Mouse (Mus musculus): ENCODE measurements around the gene Adipor1.
"Not testable (repeated sequence)": the region's sequence is repeated elsewhere in the genome, so short reads cannot be mapped to it uniquely, and the experiment has no call there.

Adipor1 gene

DNA sequence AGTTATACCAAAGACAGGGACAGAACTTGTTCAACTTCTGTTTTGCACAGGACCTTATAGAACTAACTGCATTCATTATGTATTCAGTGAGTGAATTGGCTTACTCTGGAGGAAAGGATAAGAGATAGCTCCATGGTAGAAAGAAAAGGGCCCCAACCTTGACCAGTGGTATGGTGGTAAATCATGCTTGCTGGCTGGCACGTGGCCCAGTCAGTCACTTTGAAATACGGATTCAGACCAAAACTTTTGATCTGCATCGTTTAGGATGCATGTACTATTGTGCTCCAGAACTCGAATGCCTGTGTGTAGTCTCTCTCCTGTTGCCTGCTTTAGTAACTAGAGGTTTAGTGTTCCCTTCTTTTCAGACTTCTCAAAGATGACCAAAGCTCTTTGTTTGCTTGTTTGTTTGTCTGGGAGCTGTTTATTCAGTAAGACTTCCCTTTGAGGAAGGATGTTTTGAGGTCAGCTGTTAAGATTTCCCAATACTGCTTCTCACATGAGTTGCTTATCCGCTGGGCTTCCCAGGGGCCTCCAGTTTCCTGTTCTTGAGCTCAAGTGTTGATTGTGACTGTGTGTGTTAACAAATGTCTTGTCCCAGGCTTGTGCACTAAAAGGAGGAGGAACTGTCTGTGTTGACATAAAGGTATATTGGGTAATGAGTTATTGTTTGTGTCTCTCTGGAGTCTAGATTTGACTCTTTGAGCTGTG, 4.7 kb downstream of the Adipor1 start:
- no peak for DNase-seq (ENCODE audit: low spot score)

DNA sequence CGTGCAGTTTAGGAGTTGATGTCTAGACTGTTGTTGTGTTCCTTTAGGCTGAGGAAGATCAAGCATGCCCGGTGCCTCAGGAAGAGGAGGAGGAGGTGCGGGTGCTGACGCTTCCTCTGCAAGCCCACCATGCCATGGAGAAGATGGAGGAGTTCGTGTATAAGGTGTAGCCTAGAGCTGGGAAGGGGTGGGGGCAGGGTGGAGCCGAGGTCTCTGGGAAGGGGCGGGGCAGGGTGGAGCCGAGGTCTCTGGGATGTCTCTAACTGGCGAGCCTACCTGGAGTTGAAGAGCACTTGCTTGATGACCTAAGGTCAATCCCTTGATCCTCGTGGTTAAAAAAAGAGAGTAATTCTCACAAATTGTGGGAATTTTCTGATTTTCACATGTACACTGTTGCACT, 8.7 kb downstream of the Adipor1 start:
- DNase-seq (ENCODE audit: low spot score) = no peak

GRCm38 (mm10) chr1:134426289-134426688, 11.1 kb downstream of the Adipor1 start:
- DNase-seq (ENCODE audit: low spot score) = no peak

GRCm38 (mm10) chr1:134433002-134433401, 17.8 kb downstream of the Adipor1 start:
- no peak for DNase-seq (ENCODE audit: low spot score)

DNA sequence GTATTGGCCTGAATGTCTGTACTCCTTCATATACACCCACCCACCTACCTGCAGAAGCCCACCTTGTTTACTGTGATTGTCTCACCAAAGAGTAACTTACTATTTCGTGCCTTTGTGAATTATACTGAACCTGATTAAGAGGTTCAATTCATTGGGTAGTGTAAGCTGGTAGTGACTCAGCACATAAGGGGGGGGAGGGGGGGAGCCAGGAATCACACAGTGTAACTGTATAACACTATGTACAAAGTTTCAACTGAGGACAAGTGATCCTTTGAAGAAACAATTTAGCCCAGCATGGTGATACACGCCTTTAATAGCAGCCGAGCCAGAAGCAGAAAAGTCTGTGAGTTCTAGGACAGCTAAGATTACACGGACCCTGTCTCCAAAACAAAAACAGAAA, 18.3 kb downstream of the Adipor1 start:
- no peak for DNase-seq (ENCODE audit: low spot score)

DNA sequence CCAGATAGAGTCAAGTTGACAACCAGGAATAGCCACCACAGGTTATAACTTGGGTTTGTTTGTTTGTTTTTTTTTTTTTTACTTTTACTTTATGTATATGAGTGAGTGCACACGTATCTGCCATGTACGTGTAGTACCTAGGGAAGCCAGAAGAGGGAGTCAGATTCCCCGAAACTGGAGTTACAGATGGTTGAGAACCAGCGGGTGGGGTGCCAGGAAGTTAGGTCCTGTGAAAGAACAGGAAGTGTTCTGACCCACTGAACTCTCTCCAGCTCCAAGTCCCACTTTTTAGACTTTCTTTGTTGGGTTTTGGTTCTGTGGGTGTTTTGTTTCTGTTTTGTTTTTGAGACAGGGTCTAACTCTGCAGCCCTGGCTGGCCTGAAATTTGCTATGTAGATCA, 20.2 kb downstream of the Adipor1 start:
- DNase-seq (ENCODE audit: low spot score) = no peak

- no peak for DNase-seq (ENCODE audit: low spot score)
Observed at GRCm38 (mm10) chr1:134440437-134440836, 25.3 kb downstream of the Adipor1 start.

DNA sequence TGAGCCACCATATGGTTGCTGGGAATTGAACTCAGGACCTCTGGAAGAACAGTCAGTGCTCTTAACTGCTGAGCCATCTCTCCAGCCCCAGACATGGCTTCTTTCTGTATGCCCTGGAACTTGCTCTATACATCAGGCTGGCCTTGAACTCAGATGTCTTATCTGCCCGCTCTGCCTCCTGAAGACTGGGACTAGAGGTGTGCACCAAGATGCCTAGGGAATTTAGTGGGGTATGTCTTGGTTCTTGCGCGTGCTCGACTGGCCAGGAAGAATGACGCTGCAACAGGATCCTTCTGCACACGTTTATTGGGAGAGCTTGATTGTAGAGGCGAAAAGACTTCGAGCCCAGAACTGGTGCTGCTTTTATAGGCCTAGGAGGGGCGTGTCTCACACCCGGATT, 26.6 kb downstream of the Adipor1 start:
- DNase-seq (ENCODE audit: low spot score) = not testable (repeated sequence)

DNA sequence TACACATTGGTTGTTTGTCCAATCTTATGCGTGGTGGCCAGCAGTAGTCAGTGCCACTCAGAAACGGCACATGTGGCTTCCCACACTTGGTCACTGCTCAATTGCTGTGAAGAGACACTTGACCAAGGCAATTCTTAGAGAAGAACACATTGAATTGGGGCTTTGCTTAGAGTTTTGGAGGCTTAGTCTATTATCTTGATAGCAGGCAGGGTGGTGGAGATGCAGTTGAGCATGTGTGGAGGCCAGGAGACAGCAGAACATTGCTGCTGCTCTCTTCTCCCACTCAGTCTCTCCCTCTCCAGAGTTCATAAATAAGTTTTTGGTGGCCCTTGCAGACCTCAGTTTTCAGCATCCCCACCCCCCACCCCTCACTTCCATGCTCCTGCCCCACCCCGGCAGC, 27.2 kb downstream of the Adipor1 start:
- DNase-seq (ENCODE audit: low spot score) = no peak

GRCm38 (mm10) chr1:134443288-134443687, 28.1 kb downstream of the Adipor1 start:
- DNase-seq (ENCODE audit: low spot score) = not testable (repeated sequence)

GRCm38 (mm10) chr1:134445418-134445817, 30.2 kb downstream of the Adipor1 start:
- DNase-seq (ENCODE audit: low spot score) = no peak

- DNase-seq (ENCODE audit: low spot score) = not testable (repeated sequence)
Observed at GRCm38 (mm10) chr1:134448537-134448936, 33.4 kb downstream of the Adipor1 start.

DNA sequence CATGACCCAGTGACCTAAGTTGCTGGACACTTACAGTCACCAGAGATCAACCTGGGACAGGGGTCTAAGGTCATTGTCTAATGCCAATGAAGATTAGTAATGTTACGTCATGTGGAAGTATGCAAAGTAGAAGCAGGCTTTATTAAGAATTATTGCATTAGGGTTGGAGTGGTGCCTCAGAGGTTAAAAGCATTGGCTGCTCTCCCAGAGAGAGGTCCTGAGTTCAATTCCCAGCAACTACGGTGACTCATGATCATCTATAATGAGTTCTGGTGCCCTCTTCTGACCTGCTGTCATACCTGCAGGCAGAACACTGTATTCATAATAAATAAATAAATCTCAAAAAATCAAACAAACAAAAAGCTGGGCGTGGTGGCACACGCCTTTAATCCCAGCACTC, 35.0 kb downstream of the Adipor1 start:
- no peak for DNase-seq (ENCODE audit: low spot score)

DNA sequence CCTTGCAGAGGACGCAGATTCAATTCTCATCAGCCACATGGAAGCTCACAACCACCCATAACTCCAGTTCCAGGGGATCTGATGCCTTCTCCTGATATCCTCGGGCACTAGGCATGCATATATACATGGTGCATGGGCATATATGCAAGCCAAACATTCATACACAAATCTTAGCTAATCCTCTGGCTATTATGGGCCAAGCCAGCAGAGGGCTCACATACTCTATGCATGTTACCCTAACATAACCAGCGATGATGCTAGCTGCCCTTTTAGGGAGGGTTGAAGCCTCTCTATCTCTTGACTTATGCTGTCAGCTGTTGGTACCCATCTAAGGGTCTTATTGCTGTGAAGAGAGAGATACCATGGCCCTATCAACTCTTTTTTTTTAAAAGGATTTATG, 35.8 kb downstream of the Adipor1 start:
- DNase-seq (ENCODE audit: low spot score) = peak; percentile 55

DNA sequence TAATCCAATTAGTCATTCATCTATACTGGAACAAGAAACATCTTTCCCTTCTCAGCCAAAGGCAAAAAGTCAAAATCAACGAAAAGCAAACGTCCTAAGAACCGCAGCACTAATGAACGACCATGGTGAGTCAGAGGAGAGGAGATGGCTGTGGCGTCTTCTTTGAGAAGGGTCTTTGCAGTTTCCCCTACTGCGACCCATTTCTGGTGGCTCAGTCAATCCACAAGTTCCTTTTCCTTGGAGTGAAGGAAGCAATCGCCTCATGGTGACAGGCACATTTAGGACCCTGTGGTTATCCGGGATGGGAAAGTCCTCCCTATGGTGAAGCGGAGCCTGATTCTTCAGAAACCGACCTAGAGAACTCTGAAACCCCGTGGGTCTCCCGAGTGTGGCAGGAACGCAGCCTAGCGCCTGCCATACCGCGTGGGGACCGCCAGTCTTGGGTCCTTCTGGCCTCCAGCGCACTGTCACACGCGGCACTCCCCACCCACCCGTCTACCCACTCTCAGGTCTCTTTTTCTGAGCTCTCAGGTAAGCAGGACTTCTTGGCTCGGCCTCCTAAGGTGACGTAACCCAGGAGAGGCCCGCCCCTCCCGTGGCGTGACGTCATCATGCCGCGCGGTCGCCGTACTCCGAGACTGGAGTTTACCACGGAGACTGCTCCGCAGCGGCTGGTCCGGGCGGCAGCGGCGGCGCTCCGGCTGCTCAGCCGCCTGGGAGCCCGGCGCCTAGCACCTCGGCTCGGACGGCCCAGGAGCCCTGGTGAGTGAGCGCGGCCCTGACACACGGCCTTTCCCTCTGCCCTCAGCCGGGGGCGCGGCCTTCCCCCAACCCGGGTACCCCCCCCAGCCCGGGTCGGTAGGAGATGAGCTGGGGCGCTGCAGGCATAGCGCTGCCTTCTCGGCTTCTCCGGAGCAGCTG, 40.0 kb downstream of the Adipor1 start, which contains the start of gene Klhl12:
Klhl12 (plus strand) TSS at position 628 of the 921 bp plus-strand sequence.
- peak; percentile 94 for DNase-seq (ENCODE audit: low spot score)

DNA sequence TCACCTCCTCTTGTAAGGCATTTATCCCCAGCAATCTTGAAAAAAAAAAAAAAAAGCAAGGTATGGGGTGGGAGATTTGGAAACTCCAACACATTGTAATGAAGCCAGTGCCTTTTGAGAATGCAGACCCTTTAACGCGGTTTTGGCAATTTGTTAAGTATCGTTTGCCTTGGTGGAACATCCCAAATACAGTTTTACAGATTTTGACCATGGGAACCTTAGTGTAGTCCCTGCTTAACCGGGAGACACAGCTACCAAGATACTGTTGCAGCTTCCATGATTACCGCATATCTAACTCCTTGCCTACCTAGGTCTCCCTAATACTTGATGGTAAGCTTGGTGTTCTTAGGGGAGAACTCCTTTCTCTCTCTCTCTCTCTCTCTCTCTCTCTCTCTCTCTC, 40.9 kb downstream of the Adipor1 start:
- DNase-seq (ENCODE audit: low spot score) = no peak

DNA sequence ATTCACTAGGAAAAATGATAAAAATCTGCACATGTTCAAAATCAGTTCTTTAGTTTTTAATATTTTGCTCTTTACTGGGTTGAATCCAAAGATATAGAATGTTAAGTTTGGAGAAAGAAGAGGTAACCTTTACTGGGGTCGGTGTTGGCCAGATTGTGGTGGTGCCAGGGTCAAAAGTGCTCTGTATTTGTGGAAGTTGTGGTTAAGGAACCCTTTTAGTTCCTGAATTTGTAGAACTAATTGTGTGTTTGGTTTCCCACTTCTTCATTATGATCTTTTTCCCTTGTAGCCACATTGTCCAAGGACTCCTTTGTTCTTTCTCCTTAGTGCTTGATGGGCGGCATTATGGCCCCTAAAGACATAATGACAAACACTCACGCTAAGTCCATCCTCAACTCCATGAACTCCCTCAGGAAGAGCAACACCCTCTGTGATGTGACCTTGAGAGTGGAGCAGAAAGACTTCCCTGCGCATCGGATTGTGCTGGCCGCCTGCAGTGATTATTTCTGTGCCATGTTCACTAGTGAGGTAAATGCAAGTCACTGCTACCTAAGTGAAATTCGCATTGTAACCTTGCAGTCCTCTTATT, 43.1 kb downstream of the Adipor1 start:
- DNase-seq (ENCODE audit: low spot score) = no peak

DNA sequence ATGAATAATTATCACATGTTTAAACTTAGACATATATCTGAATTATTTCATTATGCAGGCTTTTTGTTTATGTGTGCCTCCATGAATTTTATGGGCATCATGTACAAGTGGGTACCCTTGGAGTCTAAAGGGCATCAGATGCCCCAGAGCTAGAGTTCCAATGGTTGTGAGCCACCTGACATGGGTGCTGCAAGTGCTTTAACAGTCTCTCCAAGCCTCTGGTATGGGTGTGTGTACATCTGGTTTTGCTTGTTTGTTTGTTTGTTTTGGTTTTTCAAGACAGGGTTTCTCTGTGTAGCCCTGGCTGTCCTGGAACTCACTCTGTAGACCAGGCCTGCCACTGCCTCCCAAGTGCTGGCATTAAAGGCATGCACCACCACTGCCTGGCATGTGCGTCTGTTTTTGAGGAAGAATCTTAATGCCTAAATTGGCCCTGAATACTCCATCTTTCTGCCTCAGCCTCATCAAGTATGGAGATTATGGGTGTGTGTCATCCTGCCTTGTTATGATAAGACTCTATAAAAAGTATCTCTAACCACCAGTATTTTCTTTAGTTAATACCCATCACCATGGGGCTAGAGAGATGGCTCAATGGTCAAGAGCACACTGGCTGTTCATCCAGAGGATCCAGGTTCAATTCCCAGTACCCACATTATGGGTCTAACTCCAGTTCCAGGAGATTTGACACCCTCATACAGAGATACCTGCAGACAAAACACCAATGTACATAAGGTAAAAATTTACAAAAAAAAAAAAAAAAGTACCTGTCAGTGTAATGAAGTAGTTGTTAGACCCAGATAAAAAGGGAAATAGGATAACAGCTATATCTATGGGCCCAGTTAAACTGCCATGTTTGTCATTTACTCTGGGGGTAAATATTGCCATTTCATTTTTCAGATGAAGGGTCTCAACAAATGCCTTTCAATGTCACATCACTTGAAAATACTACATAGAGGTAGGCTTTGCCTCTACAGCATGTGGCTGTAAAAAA, 45.4 kb downstream of the Adipor1 start:
- DNase-seq (ENCODE audit: low spot score) = no peak
